21 mouse cellular contexts compared by ENCODE assay signal in genomic region chr14:79878285-79879019, GRCm38 (mm10).
DNase-seq lines count a peak whose midpoint lies in the region; ATAC-seq lines count a peak whose summit lies in the region.
"Had no signal": no experiment of that assay in that cellular context is flagged by ENCODE, and none has a peak within 500 bp of the region (broad histone marks: within the 10 kb centered on the region; RNA-seq: fewer than 3 reads in every experiment).

No protein-coding gene starts in this region.

- no peaks in the 10 kb centered on the region for H3K9me3 ChIP-seq in forebrain, embryonic 10.5 days
- no peaks in the 10 kb centered on the region for H3K9me3 ChIP-seq in forebrain, embryonic 15.5 days
- no peaks in the 10 kb centered on the region for H3K9me3 ChIP-seq in hindbrain, embryonic 12.5 days (replicated peaks)
- H3K9me3 ChIP-seq in midbrain, embryonic 14.5 days (ENCODE audit: control insufficient read depth, low read length): no peaks in the 10 kb centered on the region
- H3K9me3 ChIP-seq: embryonic facial prominence, embryonic 10.5 days; heart, embryonic 12.5 days; lung, embryonic 15.5 days had no signal

- no peak overlapping the region for H3K4me3 ChIP-seq in forebrain, embryonic 10.5 days
- H3K4me3 ChIP-seq in forebrain, embryonic 15.5 days: no peak overlapping the region
- no peak overlapping the region for H3K4me3 ChIP-seq in hindbrain, embryonic 12.5 days
- H3K4me3 ChIP-seq in midbrain, embryonic 14.5 days (replicated peaks; ENCODE audit: low read depth, low read length): no peak overlapping the region
- H3K4me3 ChIP-seq: embryonic facial prominence, embryonic 10.5 days; erythroblast, embryonic 14.5 days; heart, embryonic 12.5 days; lung, embryonic 15.5 days; myocyte had no signal

- 80% methylated on average over 17 of the region's 17 CpGs for WGBS in forebrain, embryonic 10.5 days
- 63% methylated on average over 17 of the region's 17 CpGs for WGBS in forebrain, embryonic 15.5 days
- WGBS in hindbrain, embryonic 12.5 days: 55% methylated on average over 17 of the region's 17 CpGs
- 82% methylated on average over 17 of the region's 17 CpGs for WGBS in midbrain, embryonic 14.5 days

- H3K4me1 ChIP-seq in forebrain, embryonic 10.5 days: peaks cover 54% of the 10 kb centered on the region
- H3K4me1 ChIP-seq in forebrain, embryonic 15.5 days: peaks cover 35% of the 10 kb centered on the region
- peaks cover 45% of the 10 kb centered on the region for H3K4me1 ChIP-seq in hindbrain, embryonic 12.5 days
- peaks cover 44% of the 10 kb centered on the region for H3K4me1 ChIP-seq in midbrain, embryonic 14.5 days (ENCODE audit: control insufficient read depth, insufficient read depth, low read length)
- H3K4me1 ChIP-seq: heart, embryonic 12.5 days; lung, embryonic 15.5 days had no signal

- no peak overlapping the region for H3K9ac ChIP-seq in forebrain, embryonic 15.5 days (replicated peaks)
- no peak overlapping the region for H3K9ac ChIP-seq in hindbrain, embryonic 12.5 days
- no peak overlapping the region for H3K9ac ChIP-seq in midbrain, embryonic 14.5 days (replicated peaks; ENCODE audit: low read length)
- H3K9ac ChIP-seq: heart, embryonic 12.5 days; lung, embryonic 15.5 days had no signal

- DNase-seq in forebrain, embryonic 10.5 days (ENCODE audit: extremely low spot score, low spot score): no peak
- DNase-seq in cerebellum, postnatal 25 days: peak; percentile 45 to 57
- no peak for DNase-seq in midbrain, embryonic 14.5 days
- no peak for DNase-seq in layer of hippocampus, postnatal 36 days
- no peak for DNase-seq in thymus, postnatal 10 days (ENCODE audit: low spot score in 2 of 2)
- DNase-seq: adrenal gland, postnatal 10 days; gastrocnemius, postnatal 25 days; heart, postnatal 36 days; kidney, adult 18-20 months; kidney, postnatal 25 days; layer of hippocampus, adult 9-11 months; right cerebral cortex, postnatal 4 days had no signal

- H3K4me2 ChIP-seq in forebrain, embryonic 15.5 days (replicated peaks): no peak overlapping the region
- no peak overlapping the region for H3K4me2 ChIP-seq in hindbrain, embryonic 12.5 days (replicated peaks)
- no peak overlapping the region for H3K4me2 ChIP-seq in midbrain, embryonic 14.5 days (ENCODE audit: low read length)
- H3K4me2 ChIP-seq: heart, embryonic 12.5 days; liver, embryonic 11.5 days; lung, embryonic 15.5 days had no signal

- no peaks in the 10 kb centered on the region for H3K36me3 ChIP-seq in forebrain, embryonic 10.5 days (replicated peaks)
- H3K36me3 ChIP-seq in forebrain, embryonic 15.5 days: no peaks in the 10 kb centered on the region
- no peaks in the 10 kb centered on the region for H3K36me3 ChIP-seq in hindbrain, embryonic 12.5 days
- H3K36me3 ChIP-seq in midbrain, embryonic 14.5 days (ENCODE audit: control insufficient read depth, insufficient read depth, low read length): no peaks in the 10 kb centered on the region
- H3K36me3 ChIP-seq: embryonic facial prominence, embryonic 10.5 days; G1E; heart, embryonic 12.5 days; lung, embryonic 15.5 days had no signal

- peaks cover 54% of the 10 kb centered on the region for H3K27me3 ChIP-seq in forebrain, embryonic 10.5 days (ENCODE audit: poor library complexity, severe bottlenecking)
- H3K27me3 ChIP-seq in forebrain, embryonic 15.5 days: no peaks in the 10 kb centered on the region
- peaks cover 31% of the 10 kb centered on the region for H3K27me3 ChIP-seq in hindbrain, embryonic 12.5 days
- H3K27me3 ChIP-seq in midbrain, embryonic 14.5 days (ENCODE audit: control insufficient read depth, insufficient read depth, low read length): peaks cover 21% of the 10 kb centered on the region
- H3K27me3 ChIP-seq: heart, embryonic 12.5 days; lung, embryonic 15.5 days had no signal

- H3K27ac ChIP-seq in forebrain, embryonic 10.5 days: peak overlapping the region; percentile 70; the same call in 1 of the 2 replicates
- H3K27ac ChIP-seq in forebrain, embryonic 15.5 days (replicated peaks): no peak overlapping the region
- H3K27ac ChIP-seq in hindbrain, embryonic 12.5 days: peak overlapping the region; percentile 76; the same call in 1 of the 2 replicates
- peak overlapping the region; percentile 64; the same call in 1 of the 2 replicates for H3K27ac ChIP-seq in midbrain, embryonic 14.5 days (replicated peaks; ENCODE audit: low read depth, low read length)
- H3K27ac ChIP-seq: lung, embryonic 15.5 days had no signal

- no peak for ATAC-seq in forebrain, embryonic 15.5 days (replicated peaks)
- no peak for ATAC-seq in hindbrain, embryonic 12.5 days (ENCODE audit: low FRiP score)
- ATAC-seq in midbrain, embryonic 14.5 days (ENCODE audit: low FRiP score, low TSS enrichment): no peak

Comparison
In these comparisons a context has a peak if more than half of its experiments do, and no peak if none do; other contexts are left out.
1. DNase-seq: peak in cerebellum, postnatal 25 days (2 of 2); none in forebrain, embryonic 10.5 days (single experiment), midbrain, embryonic 14.5 days (single experiment), layer of hippocampus, postnatal 36 days (0 of 2) and thymus, postnatal 10 days (0 of 2).